Mouse (Mus musculus) cerebellum, adult 2 months (tissue): ENCODE measurements at regions not wholly inside any gene's neighbourhood (a gene's known extent, or its start where the extent isn't known, plus 50 kb on each side); places are given as distances from the start of the nearest gene placed in this dataset.

Experiments used
- DNase-seq, 2 experiments: peaks; one replicate each; pipeline ENCODE4 v3.0.0; 2021
- H3K27ac ChIP-seq: fragments of 200-500 bp; 2 replicates; pipeline ENCODE4 v1.5.1; 2012; ENCODE audit warnings: low read length, control low read depth, inconsistent platforms; ENCODE audit not compliant: insufficient read depth
- H3K27me3 ChIP-seq: fragments of 200-500 bp; 2 replicates; pipeline ENCODE4 v1.6.1; 2012; ENCODE audit warnings: inconsistent platforms, mild to moderate bottlenecking, low read length, moderate library complexity; ENCODE audit not compliant: control insufficient read depth, insufficient read depth
- H3K4me1 ChIP-seq: fragments of 200-500 bp; 2 replicates; pipeline ENCODE4 v1.6.1; 2011; ENCODE audit warnings: low read length; ENCODE audit not compliant: control insufficient read depth, insufficient read depth
- H3K4me3 ChIP-seq: fragments of 200-500 bp; replicated peaks from 2 replicates; pipeline ENCODE3; 2011; ENCODE audit warnings: mild to moderate bottlenecking, low read depth, low read length, control low read depth; ENCODE audit not compliant: insufficient read depth
- CTCF ChIP-seq: fragments of 200-500 bp; IDR thresholded peaks from 2 replicates; pipeline ENCODE4 v1.5.1; 2011; ENCODE audit warnings: low read depth, mild to moderate bottlenecking, control low read depth, low read length, moderate library complexity, borderline replicate concordance; ENCODE audit not compliant: insufficient read depth
- POLR2A ChIP-seq: fragments of 200-500 bp; IDR thresholded peaks from 2 replicates; pipeline ENCODE4 v1.6.1; 2011; ENCODE audit warnings: low read length, control low read depth, borderline replicate concordance; ENCODE audit not compliant: insufficient read depth
- WGBS: fragments of 180-500 bp; shearing (Covaris S2); methylation state at CpG from one replicate; pipeline ENCODE4 v1.1.7; 2018; 5-methylcytosine and 5-hydroxymethylcytosine counted together

DNA sequence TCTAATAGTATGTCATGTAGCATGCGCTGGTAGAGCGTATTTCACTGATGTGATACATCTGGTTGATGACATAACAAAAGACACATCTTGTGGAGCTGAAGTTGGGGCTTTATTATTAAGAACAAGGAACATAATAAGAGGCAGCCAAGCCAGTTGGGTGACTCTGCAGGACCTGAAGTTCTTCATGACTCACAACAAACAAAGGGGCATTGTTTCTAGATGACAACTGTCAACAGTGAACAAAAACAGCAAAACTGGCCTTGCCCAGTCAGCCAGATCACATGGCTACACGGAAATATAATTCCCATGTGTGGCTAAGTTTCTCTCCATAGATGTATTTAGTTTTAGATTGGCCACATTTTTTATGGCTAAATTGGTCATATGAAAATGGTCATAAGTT is 172.7 kb upstream of the Runx1 start:
- no peak overlapping the region for H3K4me3 ChIP-seq
- WGBS: 80% methylated on average over 3 of the region's 3 CpGs
- no peak overlapping the region for H3K27ac ChIP-seq
- H3K4me1 ChIP-seq: no peaks in the 10 kb centered on the region; the same call in 1 of the 2 replicates
- TF ChIP-seq CTCF (no peak), POLR2A (no peak)
- no peaks in the 10 kb centered on the region for H3K27me3 ChIP-seq
- DNase-seq: no peak

GRCm38 (mm10) chr16:92997636-92998035 is 171.7 kb upstream of the Runx1 start:
- Histone ChIP-seq H3K4me1 (peaks cover 3% of the 10 kb centered on the region), H3K27ac (no peak overlapping the region), H3K27me3 (no peaks in the 10 kb centered on the region), H3K4me3 (no peak overlapping the region)
- WGBS: 36% methylated on average over 6 of the region's 6 CpGs
- DNase-seq: no peak
- TF ChIP-seq POLR2A (no peak), CTCF (no peak)

- Histone ChIP-seq H3K27me3 (no peaks in the 10 kb centered on the region), H3K4me3 (no peak overlapping the region), H3K27ac (no peak overlapping the region), H3K4me1 (peaks cover 7% of the 10 kb centered on the region)
- no peak for TF ChIP-seq POLR2A
- TF ChIP-seq CTCF: no peak
- no peak for DNase-seq
- 96% methylated on average over 4 of the region's 4 CpGs for WGBS
Measured at GRCm38 (mm10) chr16:92995993-92996350, 170.0 kb upstream of the Runx1 start.

- TF ChIP-seq POLR2A: no peak
- Histone ChIP-seq H3K27me3 (no peaks in the 10 kb centered on the region), H3K27ac (no peak overlapping the region), H3K4me1 (peaks cover 7% of the 10 kb centered on the region), H3K4me3 (no peak overlapping the region)
- no peak for DNase-seq
- 85% methylated on average over 13 of the region's 13 CpGs for WGBS
Measured at GRCm38 (mm10) chr16:92995132-92995992, 169.4 kb upstream of the Runx1 start.

GRCm38 (mm10) chr16:92992876-92993275 is 166.9 kb upstream of the Runx1 start:
- WGBS: 67% methylated on average over 3 of the region's 3 CpGs
- TF ChIP-seq POLR2A (no peak), CTCF (no peak)
- Histone ChIP-seq H3K27me3 (no peaks in the 10 kb centered on the region), H3K27ac (no peak overlapping the region), H3K4me1 (peaks cover 7% of the 10 kb centered on the region), H3K4me3 (no peak overlapping the region)
- no peak for DNase-seq

DNA sequence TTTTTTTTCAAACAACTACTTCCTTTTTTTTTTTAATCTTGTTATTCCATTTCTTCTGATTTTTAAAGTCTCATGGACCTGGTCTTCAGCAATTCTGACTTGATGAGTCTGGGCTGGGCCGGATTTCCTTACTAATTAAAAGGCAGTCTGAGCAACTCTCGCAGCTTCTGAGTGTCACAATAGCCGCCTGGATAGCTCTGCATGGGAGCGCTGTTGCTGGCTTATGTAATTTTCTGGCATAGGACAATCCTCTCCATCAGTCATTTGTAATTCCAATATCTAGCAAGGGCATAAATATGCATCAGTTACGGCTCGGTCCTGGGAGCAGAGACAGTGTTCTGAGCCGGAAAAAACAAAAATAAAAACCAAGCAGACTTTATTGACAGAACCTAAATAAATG is 165.5 kb upstream of the Runx1 start:
- Histone ChIP-seq H3K4me3 (no peak overlapping the region), H3K27me3 (no peaks in the 10 kb centered on the region), H3K4me1 (peaks cover 7% of the 10 kb centered on the region; the same call in 1 of the 2 replicates), H3K27ac (no peak overlapping the region)
- WGBS: 23% methylated on average over 7 of the region's 7 CpGs
- TF ChIP-seq POLR2A: no peak
- TF ChIP-seq CTCF: no peak
- peak; percentile 44 to 75 for DNase-seq

DNA sequence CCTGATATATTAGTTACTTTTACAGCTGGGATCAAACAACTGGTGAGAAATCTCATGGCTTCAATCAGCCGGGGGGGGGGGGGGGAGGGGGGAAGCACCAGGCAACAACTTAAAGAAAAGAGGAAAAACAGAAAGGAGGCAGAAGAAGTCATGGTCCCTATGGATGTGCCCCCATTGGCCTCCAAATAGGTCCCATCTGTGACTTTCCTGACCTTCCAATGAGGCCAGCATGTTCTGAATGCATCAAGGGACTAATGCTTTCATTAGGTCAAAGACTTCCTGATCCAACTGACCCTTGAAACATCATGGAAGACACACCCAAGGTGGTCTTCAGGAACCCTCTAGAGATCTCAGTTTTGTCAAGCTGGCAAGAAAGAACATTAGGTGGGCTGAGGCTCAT is 162.5 kb upstream of the Runx1 start:
- H3K4me1 ChIP-seq: peaks cover 7% of the 10 kb centered on the region; the same call in 1 of the 2 replicates
- no peak overlapping the region for H3K27ac ChIP-seq
- no peak overlapping the region for H3K4me3 ChIP-seq
- no peak for TF ChIP-seq POLR2A
- TF ChIP-seq CTCF: no peak
- DNase-seq: no peak
- 80% methylated on average over 1 of the region's 1 CpGs for WGBS
- no peaks in the 10 kb centered on the region for H3K27me3 ChIP-seq

DNA sequence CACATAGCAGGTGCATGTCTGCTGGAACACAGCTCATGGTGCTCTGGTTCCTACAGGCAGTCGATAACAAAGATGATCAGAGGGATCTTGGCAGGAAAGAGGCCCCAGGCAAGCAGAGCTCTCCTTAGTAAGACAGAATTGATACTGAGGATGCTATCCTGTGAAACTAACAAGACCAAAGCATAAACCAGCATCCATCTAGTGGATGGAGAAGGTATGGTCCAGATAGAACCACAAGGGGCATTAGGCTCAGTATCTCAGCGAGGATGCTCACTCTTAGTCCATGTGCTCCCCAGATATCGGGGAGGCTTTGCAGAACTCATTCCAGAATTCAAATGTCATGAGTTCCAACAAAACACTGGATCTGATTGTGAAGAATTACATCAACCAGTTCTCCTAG is 162.1 kb upstream of the Runx1 start:
- Histone ChIP-seq H3K4me1 (peaks cover 7% of the 10 kb centered on the region; the same call in 1 of the 2 replicates), H3K27ac (no peak overlapping the region), H3K4me3 (no peak overlapping the region), H3K27me3 (no peaks in the 10 kb centered on the region)
- no peak for DNase-seq
- no peak for TF ChIP-seq CTCF
- no peak for TF ChIP-seq POLR2A
- WGBS: 76% methylated on average over 3 of the region's 3 CpGs
